Mouse (Mus musculus): ENCODE measurements at regions not wholly inside any gene's neighbourhood (a gene's known extent, or its start where the extent isn't known, plus 50 kb on each side); places are given as distances from the start of the nearest gene placed in this dataset.

GRCm38 (mm10) chr2:8628007-8628406 lies 1118.6 kb upstream of the Celf2 start:
- no peak for DNase-seq

GRCm38 (mm10) chr2:8628485-8629208 lies 1119.3 kb upstream of the Celf2 start:
- DNase-seq, result no peak

- peak; percentile 19 for DNase-seq
These were observed 1128.7 kb upstream of the Celf2 start for GRCm38 (mm10) chr2:8638082-8638481.

- no peak for DNase-seq
These were observed 1129.9 kb upstream of the Celf2 start for GRCm38 (mm10) chr2:8639282-8639681.

DNA sequence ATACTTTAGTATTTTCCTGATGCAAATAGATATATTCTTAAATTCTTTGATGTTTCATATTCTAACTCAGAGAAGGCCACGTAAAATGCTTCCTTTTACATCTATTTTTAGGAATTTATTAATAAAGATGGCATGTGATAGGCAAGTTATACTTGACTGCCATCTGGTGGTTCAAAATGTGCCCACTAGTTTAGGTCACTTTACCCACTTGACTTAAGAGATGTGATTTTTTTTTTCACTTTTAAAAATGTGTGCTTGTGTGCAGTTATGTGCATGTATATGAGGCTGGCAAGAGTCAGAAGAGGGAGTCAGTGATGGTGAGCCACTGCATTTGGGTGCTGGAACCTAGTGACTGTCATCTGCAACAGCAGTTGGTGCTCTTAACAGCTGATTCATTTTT lies 1136.1 kb upstream of the Celf2 start:
- DNase-seq, result no peak

DNA sequence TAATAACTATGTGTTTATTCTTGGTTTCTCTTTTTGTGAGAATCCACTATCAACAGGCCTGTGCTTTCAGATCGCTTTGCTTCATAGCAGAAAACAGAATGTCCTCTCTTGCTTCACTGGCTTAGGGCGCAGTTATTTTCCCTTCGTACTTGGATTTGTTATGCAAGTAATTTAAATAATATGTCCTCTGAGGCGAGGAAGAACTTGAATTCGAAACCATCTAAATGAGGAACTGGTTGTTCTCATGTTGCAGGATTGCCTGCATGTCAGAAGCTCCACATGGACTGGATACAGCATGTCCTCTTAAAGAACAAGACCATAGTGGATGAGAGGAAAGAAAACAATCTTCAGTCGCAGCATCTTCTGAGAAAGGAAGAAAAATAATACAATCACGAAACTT lies 1151.2 kb upstream of the Celf2 start:
- DNase-seq, result no peak

DNA sequence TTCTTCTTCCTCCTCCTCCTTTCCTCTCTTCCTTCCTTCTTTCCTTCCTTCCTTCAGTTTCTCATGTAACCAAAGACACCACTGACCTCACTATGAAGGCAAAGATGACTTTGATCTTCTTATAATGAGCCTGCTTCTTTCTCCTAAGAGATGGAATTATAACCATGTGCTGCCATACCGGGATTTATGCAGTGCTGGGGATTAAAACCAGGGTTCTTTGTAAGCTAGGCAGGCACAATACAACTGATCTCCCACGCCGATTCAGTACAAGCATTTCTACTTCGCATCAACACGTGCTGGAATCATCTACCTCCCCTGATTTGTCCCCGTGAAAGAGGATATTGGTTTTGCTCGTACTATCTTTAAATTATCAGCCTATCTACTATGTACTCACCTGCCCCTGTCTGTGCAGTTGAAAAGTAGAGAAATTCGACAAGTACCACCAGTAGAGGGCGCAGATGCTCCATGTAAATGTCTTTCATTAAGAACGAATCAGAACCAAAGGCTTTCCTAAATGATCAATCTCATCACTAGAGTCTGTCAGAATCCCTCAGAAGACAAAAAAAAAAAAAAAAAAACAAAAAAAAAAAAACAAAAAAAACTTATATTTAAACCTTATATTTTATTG lies 1164.5 kb upstream of the Celf2 start:
- peak; percentile 82 for DNase-seq

- DNase-seq, result no peak
These were observed 1166.2 kb upstream of the Celf2 start for GRCm38 (mm10) chr2:8675537-8675936.

- peak; percentile 29 for DNase-seq
These were observed 1167.2 kb upstream of the Celf2 start for GRCm38 (mm10) chr2:8676546-8676945.

DNA sequence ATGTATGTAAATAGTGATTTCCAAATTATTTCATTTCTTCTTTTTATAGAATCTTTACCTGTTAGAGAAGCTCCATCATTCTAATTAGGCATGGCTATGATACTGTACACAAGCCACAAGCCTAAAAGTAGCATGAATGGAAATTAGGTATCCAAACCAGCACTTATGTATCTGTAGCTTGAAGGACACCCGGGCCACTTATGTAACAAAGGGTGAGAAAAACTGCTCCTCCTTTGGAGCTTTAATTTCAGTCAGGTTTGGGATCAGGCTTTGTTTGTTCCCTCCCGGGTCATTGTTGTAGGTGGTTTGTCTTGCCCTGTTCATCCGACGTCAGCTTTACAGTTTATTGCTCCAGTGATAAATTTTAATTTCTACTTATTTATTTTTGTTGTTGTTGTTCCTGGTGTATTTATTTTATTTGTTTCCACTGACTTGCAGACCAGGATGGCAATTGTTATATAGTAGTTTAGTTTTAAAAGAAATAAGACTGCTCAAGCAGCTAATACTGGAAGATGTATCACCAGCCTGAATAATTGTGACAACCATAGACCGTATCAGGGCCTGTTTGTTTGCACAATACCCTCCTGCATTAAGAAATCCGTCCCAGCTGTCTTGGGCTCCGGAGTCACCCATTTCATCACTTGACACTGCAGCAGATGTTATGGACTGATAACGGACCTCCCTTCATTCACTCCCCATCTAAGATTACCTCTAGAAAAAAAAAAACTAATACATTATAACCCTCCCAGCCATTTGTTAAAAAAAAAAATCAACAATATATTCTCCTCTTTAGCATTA lies 1181.7 kb upstream of the Celf2 start:
- DNase-seq, result no peak

- DNase-seq, result no peak
These were observed 1151.7 kb upstream of the 4930412O13Rik start for GRCm38 (mm10) chr2:8729306-8729705.

- DNase-seq, result peak; percentile 21
These were observed 1126.9 kb upstream of the 4930412O13Rik start for GRCm38 (mm10) chr2:8754142-8754541.

- no peak for DNase-seq
These were observed 1124.5 kb upstream of the 4930412O13Rik start for GRCm38 (mm10) chr2:8756546-8756945.

GRCm38 (mm10) chr2:8770636-8771035 lies 1110.4 kb upstream of the 4930412O13Rik start:
- DNase-seq, result no peak

- no peak for DNase-seq
These were observed 1099.7 kb upstream of the 4930412O13Rik start for GRCm38 (mm10) chr2:8781152-8781935.

- DNase-seq, result no peak
These were observed 1098.8 kb upstream of the 4930412O13Rik start for GRCm38 (mm10) chr2:8782225-8782624.

DNA sequence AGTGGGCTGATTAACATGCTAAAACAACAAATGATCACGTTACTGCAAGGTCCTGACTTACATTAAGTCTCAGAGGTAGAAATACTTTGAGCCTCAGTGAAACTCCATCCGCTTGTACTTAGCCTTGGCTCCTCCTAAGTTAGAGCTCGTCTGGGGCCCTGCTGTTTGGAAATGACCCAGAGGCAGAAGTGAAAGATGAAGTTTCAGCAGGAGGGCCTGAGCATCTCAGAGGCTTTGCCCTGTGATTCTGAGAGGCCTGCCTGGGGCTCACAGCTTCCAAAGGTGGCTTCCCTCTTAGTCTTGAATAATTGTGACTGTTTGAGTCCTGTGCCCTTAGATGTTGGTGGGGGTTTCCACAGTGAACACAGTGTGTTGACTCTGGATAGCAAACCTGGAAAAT lies 1079.0 kb upstream of the 4930412O13Rik start:
- DNase-seq, result no peak

- no peak for DNase-seq
These were observed 1071.4 kb upstream of the 4930412O13Rik start for GRCm38 (mm10) chr2:8809609-8810008.

DNA sequence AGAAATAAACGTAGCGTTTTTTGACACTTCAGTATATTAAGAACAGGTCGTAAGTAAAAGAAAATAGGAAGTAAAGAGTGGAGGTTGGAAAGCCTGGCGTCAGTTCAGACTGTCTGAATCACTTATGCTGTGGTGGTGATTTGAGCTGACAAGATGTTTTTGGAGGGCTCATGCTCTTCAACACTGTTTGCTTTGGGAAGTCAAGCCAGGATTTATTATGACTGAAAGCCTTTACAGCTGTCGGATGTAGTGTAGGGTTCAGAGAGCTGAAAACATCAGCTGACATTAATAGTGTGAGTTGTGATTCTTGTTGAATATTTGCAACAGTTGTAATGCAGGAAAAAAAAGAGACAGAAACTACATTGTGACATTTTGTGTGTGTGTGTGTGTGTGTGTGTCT lies 1062.9 kb upstream of the 4930412O13Rik start:
- DNase-seq, result no peak

DNA sequence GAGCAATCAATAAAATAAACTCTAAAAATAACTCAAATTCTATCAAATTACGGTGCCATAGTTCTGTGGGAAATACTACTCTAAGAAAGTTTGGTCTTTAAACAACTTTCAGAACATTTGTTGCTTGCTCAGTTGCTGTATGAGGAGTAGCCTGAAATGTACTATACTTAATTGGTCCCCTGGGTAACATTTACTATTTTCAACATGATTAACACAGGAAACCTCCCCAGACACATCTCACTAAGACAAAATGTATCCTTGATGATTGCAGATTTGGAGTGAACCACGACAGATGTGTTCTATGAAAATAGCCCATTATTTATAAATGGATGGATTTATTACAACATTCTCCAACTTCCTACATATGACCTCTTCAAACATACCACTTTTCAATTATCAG lies 1055.6 kb upstream of the 4930412O13Rik start:
- DNase-seq, result no peak

Data from right cerebral cortex, postnatal 14 days (tissue).